Mouse (Mus musculus): ENCODE data around the gene Ptpn21. TPM values are rescaled to one million over a fixed set of nuclear protein-coding genes. Genes with fewer than 3 reads are reported as not detected.

Gene Ptpn21
- total RNA-seq (2021) = 10 to 100 TPM; 25.6 to 30.3 TPM
- long read RNA-seq, experiment 1, partial matches to known transcripts = 4 of 8 reads
- long read RNA-seq, experiment 1, other reads (novel, unspliced or antisense) = 4 of 8 reads
- long read RNA-seq, experiment 2, partial matches to known transcripts = 4 of 6 reads
- long read RNA-seq, experiment 2, other reads (novel, unspliced or antisense) = 2 of 6 reads

DNA sequence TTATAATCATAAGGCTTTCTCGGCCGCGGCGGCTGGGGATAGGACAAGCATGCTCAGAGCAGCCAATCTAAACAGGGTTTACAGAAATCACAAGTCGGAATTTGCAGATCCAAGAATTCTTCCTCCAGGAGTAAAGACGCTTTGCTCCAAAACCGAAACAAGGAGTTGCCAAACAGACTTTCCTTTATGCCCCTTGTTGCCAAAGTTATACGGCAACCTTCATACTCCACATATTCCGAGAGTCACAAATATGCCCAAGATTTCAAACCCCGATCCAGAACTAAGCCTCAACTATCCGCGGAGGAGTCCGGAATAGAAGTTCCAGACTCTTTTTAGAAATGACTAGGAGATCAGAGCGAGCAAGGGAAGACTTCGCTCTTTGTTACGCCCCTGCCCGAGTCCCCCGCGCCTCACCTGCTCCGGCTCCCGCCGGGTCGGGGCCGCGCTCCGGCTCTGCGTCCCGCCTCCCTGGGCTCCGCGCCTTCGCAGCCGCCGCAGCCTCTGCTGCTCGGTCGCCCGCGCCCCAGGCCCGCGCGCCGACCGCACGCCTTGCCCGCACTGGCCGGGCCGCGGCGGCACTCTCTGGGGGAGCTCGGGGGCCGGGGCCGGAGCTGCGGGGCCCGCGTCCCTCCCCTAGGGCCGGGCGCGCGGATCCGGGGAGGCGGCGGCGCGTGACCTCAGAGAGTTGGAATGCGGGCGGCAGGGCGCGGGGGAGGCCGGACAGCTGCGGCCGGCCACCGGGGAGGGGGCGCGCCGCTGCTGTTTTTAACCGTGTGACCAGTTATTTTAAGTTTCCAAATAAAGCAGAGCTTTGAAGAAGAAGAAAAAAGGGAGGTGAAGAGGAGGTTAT is at the start of gene Ptpn21:
Gene Ptpn21 (minus strand): TSS at position 455 of the 850 bp plus-strand sequence.
- peak; percentile 81 to 84 for DNase-seq

DNA sequence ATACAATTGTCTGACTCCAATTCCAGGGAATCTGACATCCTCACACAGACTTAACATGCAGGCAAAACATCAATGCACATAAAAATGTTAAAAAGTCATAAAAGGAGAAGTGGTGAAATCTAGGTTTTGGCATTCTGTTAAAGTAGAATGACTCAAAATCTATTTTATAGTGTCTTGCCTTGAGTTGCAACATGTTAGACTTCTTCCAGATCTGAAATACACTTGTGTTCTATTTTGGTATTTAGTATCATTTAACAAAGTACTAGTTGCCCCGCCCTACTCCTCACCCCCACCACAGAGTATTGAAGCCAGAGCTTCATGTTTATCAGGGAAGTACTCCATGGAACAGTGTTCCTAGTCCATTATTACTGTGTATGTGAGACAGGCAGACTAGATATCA is 47.0 kb upstream of the Ptpn21 start:
- DNase-seq = no peak

- DNase-seq = peak in 1 of 2 experiments; percentile 28
Observed at GRCm38 (mm10) chr12:98779148-98779547, 41.9 kb upstream of the Ptpn21 start.

- DNase-seq = no peak
Observed at GRCm38 (mm10) chr12:98777509-98777908, 40.3 kb upstream of the Ptpn21 start.

DNA sequence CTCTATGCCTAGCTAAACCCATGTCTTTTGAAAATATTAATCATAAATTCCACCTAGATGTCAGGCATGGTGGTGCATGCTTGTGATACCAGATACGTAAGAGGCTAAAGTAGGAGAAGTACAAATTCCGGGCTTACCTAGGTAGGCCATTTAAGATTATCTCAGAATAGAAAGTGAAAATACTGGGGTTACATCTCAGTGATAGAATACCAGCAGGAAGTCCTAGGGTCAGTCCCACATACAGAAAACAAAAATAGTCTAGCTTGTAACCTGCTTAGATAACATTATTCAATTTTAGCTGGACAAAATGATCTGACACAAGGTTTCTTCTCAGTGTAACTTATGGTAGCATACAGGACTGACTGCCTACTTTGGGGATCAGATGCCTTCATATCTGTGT is 29.0 kb upstream of the Ptpn21 start:
- DNase-seq = no peak

- no peak for DNase-seq
Observed at GRCm38 (mm10) chr12:98759700-98760099, 22.5 kb upstream of the Ptpn21 start.

- no peak for DNase-seq
Observed at GRCm38 (mm10) chr12:98757636-98758035, 20.4 kb upstream of the Ptpn21 start.

DNA sequence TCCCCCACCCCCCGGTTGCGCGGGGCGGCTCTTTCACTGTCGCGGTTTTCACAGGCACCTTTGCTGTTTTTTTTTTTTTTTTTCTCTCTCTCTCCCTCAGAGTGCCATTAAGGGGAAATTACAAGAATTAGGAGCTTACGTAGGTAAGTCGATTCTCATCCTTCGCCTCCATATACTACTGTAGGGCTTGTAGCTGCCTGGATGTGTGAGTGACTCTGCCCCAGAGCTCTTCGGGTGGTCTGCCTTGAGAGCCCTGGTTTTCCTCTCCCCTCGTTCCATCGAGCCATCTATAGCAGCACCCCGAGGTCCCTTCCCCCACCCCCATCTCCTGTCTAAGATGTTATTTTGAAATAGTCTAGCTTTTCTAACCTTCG is 10.2 kb upstream of the Ptpn21 start:
- no peak for DNase-seq

DNA sequence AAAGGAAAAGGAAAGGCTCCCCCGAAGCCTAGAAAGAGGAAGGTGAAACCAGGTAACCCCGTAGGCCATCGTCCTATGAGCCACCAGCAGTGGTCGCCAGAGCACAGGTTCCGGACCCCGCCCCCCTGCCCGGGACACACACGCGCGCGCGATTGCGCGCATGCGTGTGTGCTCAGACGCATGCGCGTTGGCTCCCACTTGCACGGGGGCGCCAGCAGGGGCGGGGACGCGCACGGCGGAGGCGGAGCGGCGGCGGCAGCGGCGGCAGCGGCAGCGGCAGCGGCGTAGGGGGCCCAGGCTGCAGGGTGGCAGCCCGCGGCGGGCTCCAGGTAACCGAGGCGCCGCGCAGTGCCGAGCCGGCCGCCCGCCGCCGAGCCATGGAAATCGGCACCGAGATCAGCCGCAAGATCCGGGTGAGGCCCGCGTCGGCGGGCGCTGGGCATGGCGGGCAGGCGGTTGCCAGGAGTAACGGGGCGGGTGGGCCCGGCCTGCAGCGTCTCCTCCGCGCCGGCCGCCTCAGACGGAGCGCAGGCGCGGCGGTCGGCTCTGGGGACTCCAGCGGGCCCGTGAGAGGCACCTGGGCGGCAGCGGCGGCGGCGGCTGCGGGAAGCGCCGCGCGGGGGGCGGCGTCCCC is 9.7 kb upstream of the Ptpn21 start, which contains the start of gene Zc3h14:
Gene Zc3h14 (plus strand): TSS at position 219 of the 634 bp plus-strand sequence.
- DNase-seq = peak; percentile 93 to 94

DNA sequence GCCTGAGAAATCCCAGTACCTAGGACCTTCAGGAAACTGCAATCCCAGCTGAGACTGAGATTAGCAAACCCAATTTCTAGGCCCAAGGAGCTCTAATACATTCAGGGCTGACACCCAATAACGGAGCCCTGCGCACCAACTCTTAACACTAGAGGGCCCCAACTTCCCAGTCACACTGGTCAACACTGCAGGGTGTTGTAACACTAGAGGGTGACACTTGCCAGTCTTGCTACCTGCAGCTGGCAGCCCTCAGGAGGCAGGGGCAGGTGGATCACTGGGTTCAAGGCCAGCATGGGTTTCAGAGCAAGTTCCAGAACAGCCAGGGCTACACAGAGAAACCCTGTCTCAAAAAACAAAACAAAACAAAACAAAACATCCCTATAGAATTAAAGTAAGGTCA is 8.9 kb upstream of the Ptpn21 start:
- DNase-seq = peak; percentile 57 to 68

- no peak for DNase-seq
Observed at GRCm38 (mm10) chr12:98745626-98746025, 8.4 kb upstream of the Ptpn21 start.

- DNase-seq = peak; percentile 31 to 32
Observed at GRCm38 (mm10) chr12:98741011-98741501, 3.9 kb upstream of the Ptpn21 start.

- peak; percentile 20 to 48 for DNase-seq
Observed at GRCm38 (mm10) chr12:98737801-98738350, 671 bp upstream of the Ptpn21 start.

DNA sequence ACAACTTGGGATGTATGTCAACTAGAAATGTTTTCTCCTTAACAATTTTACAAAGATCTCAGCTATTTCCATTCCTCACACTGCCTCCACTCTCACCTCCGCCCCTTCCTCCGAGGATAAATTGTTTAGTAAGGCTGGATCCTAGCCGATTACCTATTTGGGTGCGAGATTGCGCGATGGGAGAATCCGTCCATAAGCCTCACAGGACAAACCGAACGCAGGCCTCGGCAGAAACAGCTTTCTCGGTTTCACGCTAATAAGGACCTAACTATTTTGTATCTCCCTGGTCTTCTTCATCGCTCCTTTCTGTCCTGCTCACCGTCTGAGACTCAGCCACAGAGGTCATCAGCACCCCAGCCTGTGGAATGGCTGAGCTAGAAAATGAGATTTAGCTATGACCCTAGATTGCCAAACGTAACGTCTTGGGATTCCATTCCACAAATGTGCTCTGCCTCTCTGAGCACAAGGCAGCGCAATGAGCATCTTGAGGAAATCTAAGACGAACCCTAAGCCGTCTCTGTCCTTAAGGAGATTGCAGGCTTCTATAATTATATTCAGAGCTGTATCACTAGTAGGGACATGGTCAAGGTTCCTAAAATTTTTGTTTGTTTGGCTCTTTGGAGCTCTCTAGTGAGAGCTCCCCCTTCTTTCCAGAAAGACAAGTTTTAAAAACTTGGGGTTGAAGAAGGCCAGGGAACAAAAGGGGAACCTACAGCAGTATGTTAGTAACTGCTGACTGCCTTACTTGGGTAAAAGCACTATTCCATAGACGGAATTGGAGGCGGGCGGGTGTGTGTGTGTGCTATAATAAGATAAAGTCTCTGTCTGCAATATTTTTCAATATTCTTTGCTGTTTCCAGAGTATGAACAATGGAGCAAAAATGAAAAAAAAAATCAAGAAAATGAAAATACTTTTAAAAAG is 2.1 kb downstream of the Ptpn21 start:
- DNase-seq = no peak

GRCm38 (mm10) chr12:98734246-98734879 is 2.8 kb downstream of the Ptpn21 start:
- peak; percentile 88 to 93 for DNase-seq

DNA sequence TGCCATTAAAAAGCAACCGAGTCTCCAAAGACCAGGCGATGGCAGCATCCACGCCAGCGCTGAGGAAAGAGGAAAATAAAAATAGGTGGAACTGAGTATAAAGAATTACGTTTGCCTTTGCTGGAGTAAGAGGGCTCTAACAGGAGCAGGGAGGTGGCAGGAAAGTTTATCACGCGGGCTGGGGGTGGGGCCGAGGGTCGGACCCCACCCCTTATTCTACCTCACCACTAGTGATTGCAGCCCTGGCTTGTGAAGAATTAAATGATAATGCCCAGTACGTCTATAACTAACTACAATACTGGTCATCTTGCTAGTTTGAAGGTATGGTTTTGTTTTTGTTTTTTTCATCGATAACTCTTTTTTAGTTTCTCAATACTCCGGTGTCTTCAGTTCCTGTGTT is 3.4 kb downstream of the Ptpn21 start:
- DNase-seq = no peak

DNA sequence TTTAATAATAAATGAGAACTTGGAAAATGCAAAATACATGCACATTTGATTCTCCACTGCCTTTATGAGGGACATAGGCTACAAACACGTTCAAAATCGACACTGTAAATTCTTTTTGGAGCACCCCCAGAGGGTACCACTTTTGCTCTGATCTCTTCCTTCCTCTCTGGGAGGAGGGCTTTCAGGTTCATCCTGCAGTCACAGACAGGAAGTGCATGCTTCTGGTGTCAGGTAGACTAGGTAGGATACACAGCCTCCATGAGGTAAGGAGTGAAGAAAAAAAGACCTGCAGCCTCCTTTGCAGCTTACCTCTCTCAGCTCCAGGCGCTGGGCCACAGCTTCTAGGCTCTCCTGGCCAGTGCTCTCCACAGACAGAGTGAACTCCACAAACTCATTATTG is 4.0 kb downstream of the Ptpn21 start:
- DNase-seq = no peak

DNA sequence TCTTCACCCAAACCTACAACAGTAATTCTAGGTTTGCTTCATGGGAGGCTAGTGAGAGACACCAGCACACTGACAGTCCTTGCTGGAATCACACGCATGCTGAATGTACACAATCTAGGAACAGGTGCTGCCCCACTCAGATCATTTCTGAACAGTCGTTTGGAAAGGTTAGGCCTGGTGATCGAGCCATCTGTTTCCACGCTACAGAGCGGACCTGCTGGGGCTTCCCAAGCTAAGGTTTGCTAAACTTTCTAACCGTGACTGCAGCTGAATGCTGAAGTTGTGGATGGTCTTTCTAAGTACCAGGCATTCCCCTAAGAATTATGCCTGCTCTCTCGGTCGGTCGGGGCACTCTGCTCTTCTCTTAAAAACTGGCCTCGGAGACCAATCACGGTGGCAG is 6.5 kb downstream of the Ptpn21 start:
- no peak for DNase-seq

GRCm38 (mm10) chr12:98727186-98727585 is 10.0 kb downstream of the Ptpn21 start:
- no peak for DNase-seq

DNA sequence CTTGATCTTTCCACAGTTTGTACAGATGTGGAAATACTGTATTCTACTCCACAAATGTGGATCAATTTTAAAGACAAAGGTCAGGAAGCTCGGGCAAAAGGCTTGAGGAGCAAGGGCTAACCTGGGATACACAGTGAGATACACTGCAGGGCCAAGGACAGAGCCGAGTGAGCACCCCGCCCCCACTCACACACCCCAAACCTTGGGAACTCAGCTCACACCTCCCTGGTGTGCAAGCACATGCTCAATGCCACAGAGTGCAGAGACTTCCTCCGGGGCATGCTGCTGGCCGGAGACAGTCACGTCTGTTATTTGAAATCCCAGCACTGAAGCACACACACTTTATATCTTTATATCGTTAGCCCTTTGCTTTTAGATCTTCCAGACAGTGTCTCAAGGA is 11.1 kb downstream of the Ptpn21 start:
- no peak for DNase-seq

DNA sequence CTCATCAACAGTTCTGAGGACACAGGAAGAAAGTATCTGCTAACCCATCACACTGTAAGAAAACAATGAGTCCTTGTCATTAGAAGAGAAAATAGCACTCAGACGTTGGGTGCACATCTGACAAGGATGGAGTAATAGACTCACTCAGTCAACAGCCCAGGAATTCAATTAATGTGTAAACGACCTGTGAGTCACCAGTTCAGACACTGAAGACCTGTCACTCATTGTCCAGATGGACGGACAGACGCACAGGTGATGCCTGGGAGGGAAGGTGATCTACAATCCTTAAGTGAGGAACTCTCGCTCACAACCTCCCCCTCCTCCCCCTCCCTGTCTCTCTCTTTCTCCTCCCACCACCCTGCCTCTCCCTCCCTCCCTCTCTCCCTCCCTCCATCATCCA is 12.2 kb downstream of the Ptpn21 start:
- no peak for DNase-seq
